Mouse (Mus musculus) spleen, adult 12 weeks (tissue): ENCODE results near the gene Lypla2.
"Not testable (repeated sequence)": the region's sequence is repeated elsewhere in the genome, so short reads cannot be mapped to it uniquely, and the experiment has no call there.

Experiments
- DNase-seq: peaks from one replicate; pipeline ENCODE4 v3.0.0; 2022; ENCODE audit warnings: low spot score

Gene Lypla2

GRCm38 (mm10) chr4:135972556-135972906 is at the start of gene Lypla2:
Gene Lypla2 (minus strand): TSS chr4:135972626.
- peak; percentile 43 for DNase-seq

DNA sequence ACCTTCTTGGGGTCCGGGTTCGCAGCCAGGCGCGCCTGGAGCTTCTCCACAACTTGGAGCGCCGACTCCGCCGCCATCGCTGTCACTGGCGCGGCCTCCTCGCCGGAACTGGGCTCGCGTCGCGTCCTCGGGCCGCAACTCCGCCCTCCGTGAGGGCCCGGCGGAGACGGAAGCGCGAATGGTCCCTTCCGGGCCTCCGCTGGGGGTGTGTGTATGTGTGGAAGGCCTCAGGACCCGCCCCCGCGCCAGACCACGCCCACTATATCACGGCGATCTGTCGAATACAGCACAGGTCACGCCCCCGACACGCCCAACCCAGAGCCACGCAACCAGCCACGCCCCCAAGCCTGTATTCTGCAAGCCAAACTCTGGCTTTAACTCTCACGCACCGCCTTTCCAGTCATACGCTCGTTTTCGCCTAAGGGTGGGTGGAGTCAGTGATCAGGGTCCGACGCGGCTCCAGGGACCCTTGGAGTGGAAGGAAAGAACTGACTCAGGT is 49.2 kb upstream of the Lypla2 start, which contains the start of gene Eloa:
Gene Eloa, minus strand, starts transcription at position 215 of the 499 bp plus-strand sequence.
- DNase-seq: peak; percentile 100

- DNase-seq: peak; percentile 20
Measured at GRCm38 (mm10) chr4:136020743-136021548, 48.5 kb upstream of the Lypla2 start.

- no peak for DNase-seq
Measured at GRCm38 (mm10) chr4:136016059-136016602, 43.7 kb upstream of the Lypla2 start.

- no peak for DNase-seq
Measured at GRCm38 (mm10) chr4:136010586-136010985, 38.2 kb upstream of the Lypla2 start.

DNA sequence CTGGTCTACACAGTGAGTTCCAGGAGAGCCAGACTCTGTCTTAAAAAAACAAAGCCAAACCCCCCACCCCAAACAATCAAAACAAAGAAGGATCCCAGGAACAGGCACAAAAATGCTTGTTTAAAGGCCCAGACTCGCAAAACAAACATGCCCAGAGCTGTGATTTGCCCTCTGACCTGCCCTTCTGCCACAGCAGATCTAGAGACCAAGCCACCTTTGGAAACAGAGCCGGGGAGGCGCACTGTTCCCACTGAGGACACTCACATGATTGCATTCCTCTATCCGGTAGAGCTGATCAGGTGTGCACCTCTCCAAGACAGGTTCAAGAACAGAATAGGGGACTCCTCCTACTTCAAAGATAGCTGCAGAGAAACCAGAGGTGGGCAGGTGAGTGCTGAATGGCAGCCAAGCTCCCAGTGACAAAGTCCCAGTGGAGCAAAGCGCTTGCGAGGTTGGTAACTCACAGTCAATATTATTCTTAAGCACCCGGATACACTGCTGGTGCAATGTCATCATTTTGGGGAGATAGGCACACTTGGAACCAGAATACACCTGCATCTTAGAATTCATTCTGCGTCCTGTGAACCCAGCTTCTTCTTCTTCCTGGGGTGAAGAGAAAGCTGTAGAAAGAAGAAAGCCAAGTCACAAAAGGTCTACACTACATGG is 36.5 kb upstream of the Lypla2 start:
- no peak for DNase-seq

DNA sequence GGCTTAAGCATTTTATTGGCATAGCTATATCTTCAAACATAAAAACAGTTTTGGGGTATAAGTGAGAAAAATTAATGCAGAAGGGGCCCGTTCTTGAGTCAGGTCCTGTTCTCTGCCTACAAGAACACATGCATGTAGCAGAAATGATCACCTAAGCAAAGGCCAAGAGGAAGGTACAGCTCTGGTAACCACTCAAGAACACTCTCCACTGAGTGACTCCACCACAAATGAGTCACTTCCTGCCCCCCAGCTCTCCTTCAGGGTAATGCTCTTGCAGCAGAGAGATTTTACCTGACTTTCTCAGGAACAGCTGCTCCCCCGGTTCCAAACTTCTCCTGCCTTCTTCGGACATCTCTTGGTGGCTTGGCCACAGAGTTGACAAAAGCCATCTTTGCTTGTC is 34.4 kb upstream of the Lypla2 start:
- no peak for DNase-seq

GRCm38 (mm10) chr4:136004921-136005320 is 32.5 kb upstream of the Lypla2 start:
- no peak for DNase-seq

GRCm38 (mm10) chr4:136004107-136004675 is 31.8 kb upstream of the Lypla2 start:
- DNase-seq: no peak

- DNase-seq: no peak
Measured at GRCm38 (mm10) chr4:135995118-135995517, 22.7 kb upstream of the Lypla2 start.

GRCm38 (mm10) chr4:135993941-135994340 is 21.5 kb upstream of the Lypla2 start:
- DNase-seq: no peak

DNA sequence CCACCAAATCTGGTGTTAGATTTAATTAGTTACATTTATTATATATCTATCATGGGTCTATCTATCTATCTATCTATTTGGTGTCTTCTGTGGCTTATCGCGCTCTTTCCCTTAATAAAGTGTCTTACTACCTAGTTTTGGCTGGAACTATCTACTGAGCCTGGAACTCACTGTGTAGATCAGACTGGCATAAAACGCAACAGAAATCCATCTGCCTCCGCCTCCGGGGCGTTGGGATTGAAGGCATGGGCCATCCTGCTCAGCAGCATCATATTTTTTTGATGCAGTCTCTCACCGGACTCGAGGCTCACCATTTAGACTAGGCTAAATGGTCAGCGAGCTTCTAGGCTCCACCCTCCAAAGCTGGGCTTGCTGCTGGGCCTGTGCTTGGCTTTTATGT is 15.3 kb upstream of the Lypla2 start:
- no peak for DNase-seq

- peak; percentile 94 for DNase-seq
Measured at GRCm38 (mm10) chr4:135986943-135987710, 14.7 kb upstream of the Lypla2 start, which contains the start of gene Pithd1. Gene Pithd1 (minus strand): TSS chr4:135987264.

GRCm38 (mm10) chr4:135986301-135986942 is 14.0 kb upstream of the Lypla2 start:
- peak; percentile 37 for DNase-seq

GRCm38 (mm10) chr4:135985769-135986168 is 13.3 kb upstream of the Lypla2 start:
- DNase-seq: no peak

GRCm38 (mm10) chr4:135985193-135985592 is 12.8 kb upstream of the Lypla2 start:
- DNase-seq: peak; percentile 68

DNA sequence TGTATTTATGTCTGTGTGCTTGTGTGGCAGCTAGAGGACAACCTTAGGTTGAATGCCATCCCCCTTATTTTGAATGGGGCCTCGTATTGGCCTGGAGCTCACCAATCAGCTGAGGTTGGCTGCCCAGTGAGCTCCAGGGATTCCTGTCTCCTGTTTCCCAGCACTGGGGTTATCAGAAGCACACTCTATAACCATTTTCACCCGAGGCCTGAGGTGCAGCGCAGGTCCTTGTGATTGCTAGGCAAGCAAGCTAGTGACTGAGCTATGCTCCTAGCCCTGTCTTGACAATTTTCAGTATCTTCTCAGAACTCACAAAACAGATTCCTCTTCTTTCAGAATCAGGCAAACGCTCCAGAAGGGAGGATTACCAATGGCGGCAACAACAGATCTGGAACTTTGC is 12.1 kb upstream of the Lypla2 start:
- DNase-seq: peak; percentile 3

DNA sequence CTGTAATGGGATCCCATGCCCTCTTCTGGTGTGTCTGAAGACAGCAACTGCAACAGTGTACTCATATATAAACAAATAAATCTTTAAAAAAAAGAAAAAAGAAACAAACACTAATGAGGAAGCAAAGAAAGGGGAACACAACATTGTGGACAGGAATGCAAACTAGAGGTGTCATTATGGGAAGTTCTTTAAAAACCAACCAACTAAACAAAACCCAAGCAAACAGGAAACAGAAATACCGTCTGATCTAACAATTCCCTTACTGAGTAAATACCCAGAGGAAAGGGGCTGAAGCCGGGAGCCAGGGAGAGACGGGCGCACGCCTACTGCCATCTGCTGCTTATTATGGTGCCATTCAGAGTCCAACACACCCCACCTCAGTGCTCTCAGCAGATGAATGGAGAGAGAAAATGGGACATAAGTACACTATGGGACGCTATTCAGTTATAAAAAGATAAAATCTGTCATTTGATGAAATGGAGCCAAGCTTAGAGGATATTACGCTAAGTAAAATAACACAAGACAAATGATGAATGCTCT is 9.2 kb upstream of the Lypla2 start:
- DNase-seq: no peak

DNA sequence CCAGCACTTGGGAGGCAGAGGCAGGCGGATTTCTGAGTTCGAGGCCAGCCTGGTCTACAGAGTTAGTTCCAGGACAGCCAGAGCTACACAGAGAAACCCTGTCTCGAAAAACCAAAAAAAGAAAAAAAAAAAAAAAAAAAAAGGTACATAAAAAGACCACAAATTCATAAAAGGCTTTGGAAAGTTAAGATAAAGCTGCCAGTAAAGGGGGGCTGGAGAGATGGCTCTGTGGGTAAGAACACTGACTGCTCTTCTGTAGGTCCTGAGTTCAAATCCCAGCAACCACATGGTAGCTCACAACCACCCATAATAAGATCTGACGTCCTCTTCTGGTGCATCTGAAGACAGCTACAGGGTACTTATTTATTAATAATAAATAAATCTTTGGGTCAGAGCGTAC is 7.8 kb upstream of the Lypla2 start:
- not testable (repeated sequence) for DNase-seq

DNA sequence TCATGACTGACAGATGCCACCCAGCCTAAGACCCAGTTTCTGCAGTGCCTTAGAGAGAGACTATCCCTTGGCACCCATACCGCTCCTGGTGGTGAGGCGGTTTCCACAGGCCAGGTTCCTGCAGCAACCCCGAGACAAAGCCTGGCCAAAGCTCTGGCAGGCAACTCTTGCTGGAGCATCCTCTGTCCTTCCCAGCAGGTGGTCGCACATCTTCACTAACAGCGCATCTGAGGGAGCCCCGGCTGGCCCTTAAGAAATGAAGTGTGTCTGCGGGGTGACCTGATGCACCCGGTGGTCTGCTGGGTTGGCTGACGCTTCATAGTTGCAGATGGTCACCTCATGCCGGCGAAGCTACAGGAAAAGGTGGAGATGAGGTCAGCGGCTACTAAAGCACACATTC is 3.7 kb upstream of the Lypla2 start:
- no peak for DNase-seq
